Mouse (Mus musculus): ENCODE results near the gene Gpx2. TPM values are rescaled to one million over a fixed set of nuclear protein-coding genes. Genes with fewer than 3 reads are reported as not detected.
A peak's percentile ranks its signal among the peaks of the same experiment; 100 is the strongest.

Gene Gpx2
- polyA plus RNA-seq, 2 experiments = 0.13 TPM; not detected in 1

DNA sequence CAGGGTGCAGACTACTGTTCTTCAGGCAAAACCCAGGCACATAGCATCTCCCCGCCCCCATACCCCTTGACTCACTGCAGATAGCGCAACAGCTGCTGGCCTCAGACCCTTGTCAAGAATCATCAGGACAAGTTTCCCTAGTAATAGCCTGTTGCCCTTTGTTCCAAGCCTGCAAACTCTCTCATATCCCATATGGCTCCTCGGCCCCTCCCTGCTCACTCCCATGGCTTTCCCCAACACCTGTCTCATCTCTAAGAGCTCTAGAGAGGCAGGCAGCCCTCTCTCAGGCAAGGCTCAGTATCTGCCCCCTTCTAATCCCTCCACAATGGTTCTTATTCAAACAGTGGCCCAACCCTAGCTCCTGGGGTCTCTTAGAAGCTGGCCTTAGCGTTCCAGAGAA lies 25.3 kb upstream of the Gpx2 start:
- Histone ChIP-seq H3K36me3 (ENCODE audit: control insufficient read depth, insufficient read depth, low read length) (no peaks in the 10 kb centered on the region), H3K4me2 (replicated peaks; ENCODE audit: low read depth, low read length, severe bottlenecking) (peak overlapping the region; percentile 88; the same call in 1 of the 2 replicates), H3K9me3 (ENCODE audit: control insufficient read depth, low read length) (no peaks in the 10 kb centered on the region), H3K27ac (replicated peaks; ENCODE audit: low read depth, low read length) (no peak overlapping the region), H3K27me3 (ENCODE audit: control insufficient read depth, insufficient read depth, low read length) (no peaks in the 10 kb centered on the region), H3K4me1 (ENCODE audit: control insufficient read depth, insufficient read depth, low read length) (peaks cover 23% of the 10 kb centered on the region), H3K4me3 (replicated peaks; ENCODE audit: low read length) (no peak overlapping the region), H3K9ac (ENCODE audit: low read depth, low read length, severe bottlenecking) (no peak overlapping the region)
- no peak for TF ChIP-seq POLR2A (IDR thresholded peaks at IDR 0.05; ENCODE audit: borderline replicate concordance, extremely low read depth, insufficient read depth, insufficient read length)
- DNase-seq (ENCODE audit: low spot score) = no peak
- peak; percentile 18; the same call in 1 of the 2 replicates for ATAC-seq (ENCODE audit: low FRiP score, low read depth)
- WGBS = 66% methylated on average over 4 of the region's 4 CpGs

DNA sequence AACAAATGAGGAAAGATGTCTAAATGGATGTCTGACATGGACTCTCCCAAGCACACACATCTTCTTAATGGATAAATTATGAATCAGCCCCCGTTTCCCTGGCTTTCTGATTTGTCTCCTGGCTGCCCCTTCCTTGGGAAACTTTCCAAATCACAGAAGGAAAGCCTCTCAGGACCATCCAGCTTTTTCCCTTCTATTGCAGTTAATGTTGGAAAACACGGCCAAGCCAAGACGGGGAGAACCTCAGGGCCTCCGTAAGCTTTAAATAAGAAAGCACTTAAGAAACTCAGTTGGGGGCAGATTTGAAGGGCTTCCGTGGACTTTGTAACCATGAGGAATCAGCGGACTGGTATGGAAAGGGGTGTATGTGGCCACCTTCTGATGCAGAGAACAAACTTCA lies 24.5 kb upstream of the Gpx2 start:
- H3K27me3 ChIP-seq (ENCODE audit: control insufficient read depth, insufficient read depth, low read length) = no peaks in the 10 kb centered on the region
- H3K27ac ChIP-seq (replicated peaks; ENCODE audit: low read depth, low read length) = no peak overlapping the region
- WGBS = 55% methylated on average over 6 of the region's 6 CpGs
- peaks cover 23% of the 10 kb centered on the region for H3K4me1 ChIP-seq (ENCODE audit: control insufficient read depth, insufficient read depth, low read length)
- no peak overlapping the region for H3K9ac ChIP-seq (ENCODE audit: low read depth, low read length, severe bottlenecking)
- H3K4me2 ChIP-seq (replicated peaks; ENCODE audit: low read depth, low read length, severe bottlenecking) = no peak overlapping the region
- no peak for ATAC-seq (ENCODE audit: low FRiP score, low read depth)
- H3K36me3 ChIP-seq (ENCODE audit: control insufficient read depth, insufficient read depth, low read length) = no peaks in the 10 kb centered on the region
- H3K4me3 ChIP-seq (replicated peaks; ENCODE audit: low read length) = no peak overlapping the region
- no peaks in the 10 kb centered on the region for H3K9me3 ChIP-seq (ENCODE audit: control insufficient read depth, low read length)
- no peak for DNase-seq (ENCODE audit: low spot score)
- no peak for TF ChIP-seq POLR2A (IDR thresholded peaks at IDR 0.05; ENCODE audit: borderline replicate concordance, extremely low read depth, insufficient read depth, insufficient read length)

DNA sequence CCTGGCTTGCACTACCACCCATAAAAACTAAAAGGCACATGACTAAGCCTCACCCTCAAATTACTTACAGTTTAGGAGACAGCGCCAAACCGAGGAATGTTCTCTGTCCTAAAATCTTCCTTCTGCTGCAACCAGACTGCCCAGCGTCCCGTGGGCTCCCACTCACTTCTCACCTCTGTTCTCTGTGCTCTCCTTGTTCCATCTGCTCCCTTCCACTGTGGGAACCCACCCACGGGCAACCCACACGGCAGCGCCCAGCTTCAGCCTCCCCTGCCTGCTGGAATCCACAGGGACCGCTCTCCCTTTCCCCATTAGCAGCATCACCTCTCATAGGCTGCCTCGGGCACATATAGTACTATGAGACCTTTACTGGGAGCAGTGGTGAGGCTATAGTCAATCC lies 23.6 kb upstream of the Gpx2 start:
- DNase-seq (ENCODE audit: low spot score) (no peak), ATAC-seq (ENCODE audit: low FRiP score, low read depth) (no peak)
- TF ChIP-seq POLR2A (IDR thresholded peaks at IDR 0.05; ENCODE audit: borderline replicate concordance, extremely low read depth, insufficient read depth, insufficient read length) = no peak
- H3K36me3 ChIP-seq (ENCODE audit: control insufficient read depth, insufficient read depth, low read length) = no peaks in the 10 kb centered on the region
- no peak overlapping the region for H3K4me2 ChIP-seq (replicated peaks; ENCODE audit: low read depth, low read length, severe bottlenecking)
- H3K9me3 ChIP-seq (ENCODE audit: control insufficient read depth, low read length) = no peaks in the 10 kb centered on the region
- no peak overlapping the region for H3K27ac ChIP-seq (replicated peaks; ENCODE audit: low read depth, low read length)
- H3K4me1 ChIP-seq (ENCODE audit: control insufficient read depth, insufficient read depth, low read length) = peaks cover 23% of the 10 kb centered on the region
- no peaks in the 10 kb centered on the region for H3K27me3 ChIP-seq (ENCODE audit: control insufficient read depth, insufficient read depth, low read length)
- no peak overlapping the region for H3K9ac ChIP-seq (ENCODE audit: low read depth, low read length, severe bottlenecking)
- no peak overlapping the region for H3K4me3 ChIP-seq (replicated peaks; ENCODE audit: low read length)
- WGBS = 69% methylated on average over 9 of the region's 9 CpGs

DNA sequence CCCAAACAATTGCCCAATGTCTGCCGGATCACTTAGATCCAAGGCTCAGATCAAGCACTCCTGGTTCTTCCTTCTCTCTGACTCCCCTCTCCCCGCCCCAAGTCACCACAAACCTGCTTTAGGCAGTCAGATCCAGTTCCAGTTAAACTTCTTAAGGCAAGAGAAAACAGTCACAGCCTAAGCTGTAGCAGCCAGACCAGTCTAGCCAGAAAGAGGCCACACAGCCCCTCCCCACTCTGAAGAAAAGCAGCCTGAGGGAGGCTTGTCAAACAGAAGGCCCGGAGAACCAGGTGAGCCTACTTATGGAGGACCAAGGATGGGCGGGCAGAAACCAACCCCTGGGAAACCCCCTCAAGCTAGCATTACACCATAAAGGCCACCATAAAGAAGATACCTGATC lies 22.8 kb upstream of the Gpx2 start:
- no peaks in the 10 kb centered on the region for H3K36me3 ChIP-seq (ENCODE audit: control insufficient read depth, insufficient read depth, low read length)
- no peak for TF ChIP-seq POLR2A (IDR thresholded peaks at IDR 0.05; ENCODE audit: borderline replicate concordance, extremely low read depth, insufficient read depth, insufficient read length)
- ATAC-seq (ENCODE audit: low FRiP score, low read depth) (no peak), DNase-seq (ENCODE audit: low spot score) (peak; percentile 18)
- 69% methylated on average over 4 of the region's 4 CpGs for WGBS
- H3K4me1 ChIP-seq (ENCODE audit: control insufficient read depth, insufficient read depth, low read length) = peaks cover 23% of the 10 kb centered on the region
- no peak overlapping the region for H3K9ac ChIP-seq (ENCODE audit: low read depth, low read length, severe bottlenecking)
- H3K4me2 ChIP-seq (replicated peaks; ENCODE audit: low read depth, low read length, severe bottlenecking) = no peak overlapping the region
- H3K27me3 ChIP-seq (ENCODE audit: control insufficient read depth, insufficient read depth, low read length) = no peaks in the 10 kb centered on the region
- no peaks in the 10 kb centered on the region for H3K9me3 ChIP-seq (ENCODE audit: control insufficient read depth, low read length)
- peak overlapping the region; percentile 55; the same call in 1 of the 2 replicates for H3K27ac ChIP-seq (replicated peaks; ENCODE audit: low read depth, low read length)
- no peak overlapping the region for H3K4me3 ChIP-seq (replicated peaks; ENCODE audit: low read length)

DNA sequence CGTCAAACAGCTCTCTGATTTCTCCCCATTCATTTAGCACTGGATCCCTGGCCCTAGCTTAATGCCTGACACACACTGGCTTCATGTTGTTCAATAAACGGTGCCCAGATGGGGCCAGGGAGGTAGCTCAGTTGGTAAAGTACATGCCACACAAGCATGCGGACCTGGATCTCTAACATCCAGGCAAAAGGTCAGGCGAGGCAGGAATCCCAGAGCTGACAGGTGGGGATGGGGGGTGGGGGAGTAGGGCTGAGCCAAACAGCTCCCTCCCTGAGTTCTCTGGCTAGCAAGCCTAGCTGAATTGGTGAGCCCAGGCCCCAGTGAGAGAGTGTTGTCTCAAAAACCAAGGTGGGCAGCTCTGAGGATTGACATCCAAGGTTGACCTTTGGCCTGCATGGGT lies 21.8 kb upstream of the Gpx2 start:
- H3K9me3 ChIP-seq (ENCODE audit: control insufficient read depth, low read length) = no peaks in the 10 kb centered on the region
- H3K4me1 ChIP-seq (ENCODE audit: control insufficient read depth, insufficient read depth, low read length) = peaks cover 23% of the 10 kb centered on the region
- H3K9ac ChIP-seq (ENCODE audit: low read depth, low read length, severe bottlenecking) = no peak overlapping the region
- DNase-seq (ENCODE audit: low spot score) (no peak), ATAC-seq (ENCODE audit: low FRiP score, low read depth) (no peak)
- TF ChIP-seq POLR2A (IDR thresholded peaks at IDR 0.05; ENCODE audit: borderline replicate concordance, extremely low read depth, insufficient read depth, insufficient read length) = no peak
- 40% methylated on average over 4 of the region's 4 CpGs for WGBS
- no peak overlapping the region for H3K4me3 ChIP-seq (replicated peaks; ENCODE audit: low read length)
- H3K27me3 ChIP-seq (ENCODE audit: control insufficient read depth, insufficient read depth, low read length) = no peaks in the 10 kb centered on the region
- no peaks in the 10 kb centered on the region for H3K36me3 ChIP-seq (ENCODE audit: control insufficient read depth, insufficient read depth, low read length)
- no peak overlapping the region for H3K27ac ChIP-seq (replicated peaks; ENCODE audit: low read depth, low read length)
- H3K4me2 ChIP-seq (replicated peaks; ENCODE audit: low read depth, low read length, severe bottlenecking) = no peak overlapping the region

DNA sequence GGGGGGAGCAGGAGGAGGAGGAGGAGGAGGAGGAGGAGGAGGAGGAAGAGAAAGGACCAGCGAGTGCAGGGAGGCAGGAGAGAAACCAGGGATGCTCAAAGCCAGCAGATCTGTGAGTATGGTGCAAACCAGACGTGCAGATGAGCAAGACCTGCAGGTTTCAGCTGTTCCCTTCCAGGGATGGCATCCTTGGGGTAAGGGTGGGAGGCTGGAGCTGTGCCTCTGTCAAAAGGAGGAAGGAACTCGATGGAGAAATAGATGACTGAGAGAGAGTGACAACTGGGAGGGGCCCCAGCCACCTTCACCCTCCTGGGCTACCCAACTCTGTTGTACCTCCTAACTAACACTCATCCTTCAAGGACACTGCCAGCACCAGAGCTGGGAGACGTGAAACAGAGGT lies 21.4 kb upstream of the Gpx2 start:
- Histone ChIP-seq H3K9ac (ENCODE audit: low read depth, low read length, severe bottlenecking) (no peak overlapping the region), H3K4me3 (replicated peaks; ENCODE audit: low read length) (no peak overlapping the region), H3K36me3 (ENCODE audit: control insufficient read depth, insufficient read depth, low read length) (no peaks in the 10 kb centered on the region), H3K9me3 (ENCODE audit: control insufficient read depth, low read length) (no peaks in the 10 kb centered on the region), H3K27me3 (ENCODE audit: control insufficient read depth, insufficient read depth, low read length) (no peaks in the 10 kb centered on the region), H3K27ac (replicated peaks; ENCODE audit: low read depth, low read length) (no peak overlapping the region), H3K4me1 (ENCODE audit: control insufficient read depth, insufficient read depth, low read length) (peaks cover 19% of the 10 kb centered on the region), H3K4me2 (replicated peaks; ENCODE audit: low read depth, low read length, severe bottlenecking) (no peak overlapping the region)
- TF ChIP-seq POLR2A (IDR thresholded peaks at IDR 0.05; ENCODE audit: borderline replicate concordance, extremely low read depth, insufficient read depth, insufficient read length) = no peak
- DNase-seq (ENCODE audit: low spot score) (no peak), ATAC-seq (ENCODE audit: low FRiP score, low read depth) (no peak)
- WGBS = 38% methylated on average over 4 of the region's 4 CpGs

All from limb, embryonic 14.5 days (tissue).